Mouse (Mus musculus) embryonic facial prominence, embryonic 15.5 days (tissue): ENCODE data around the gene Slc28a3. TPM values are rescaled to one million over a fixed set of nuclear protein-coding genes. Genes with fewer than 3 reads are reported as not detected.

Experiments
- polyA plus RNA-seq: library from polyadenylated mRNA; unstranded; fragments of >200 nt; fragmentation: Nextera tagmentation; extraction: Ambion mirVana; gene quantifications from 2 replicates; pipeline ENCODE4 v1.2.1, GENCODE M21; 2015

Slc28a3 gene
- polyA plus RNA-seq, 1 experiment from 2014 or later, result 1.3 TPM

Other genes starting within 250 kb of the Slc28a3 start
- gene 2210016F16Rik, start 225.7 kb downstream of the Slc28a3 start, polyA plus RNA-seq, result 30.0 and 30.1 TPM in 2 replicates
- gene Rmi1, start 208.6 kb downstream of the Slc28a3 start, polyA plus RNA-seq, result 24.4 and 26.1 TPM in 2 replicates
- 1,301 and 1,310 TPM in 2 replicates for gene Hnrnpk, start 207.5 kb downstream of the Slc28a3 start, polyA plus RNA-seq
- gene Ntrk2, start 195.7 kb upstream of the Slc28a3 start, polyA plus RNA-seq, result 40.9 and 43.8 TPM in 2 replicates